Mouse (Mus musculus) embryo, embryonic 10 days (tissue): ENCODE measurements at regions not wholly inside any gene's neighbourhood (a gene's known extent, or its start where the extent isn't known, plus 50 kb on each side); places are given as distances from the start of the nearest gene placed in this dataset.

Source experiments
- DNase-seq: peaks from one replicate; pipeline ENCODE4 v3.0.0-alpha.2; 2015; ENCODE audit warnings: low spot score

DNA sequence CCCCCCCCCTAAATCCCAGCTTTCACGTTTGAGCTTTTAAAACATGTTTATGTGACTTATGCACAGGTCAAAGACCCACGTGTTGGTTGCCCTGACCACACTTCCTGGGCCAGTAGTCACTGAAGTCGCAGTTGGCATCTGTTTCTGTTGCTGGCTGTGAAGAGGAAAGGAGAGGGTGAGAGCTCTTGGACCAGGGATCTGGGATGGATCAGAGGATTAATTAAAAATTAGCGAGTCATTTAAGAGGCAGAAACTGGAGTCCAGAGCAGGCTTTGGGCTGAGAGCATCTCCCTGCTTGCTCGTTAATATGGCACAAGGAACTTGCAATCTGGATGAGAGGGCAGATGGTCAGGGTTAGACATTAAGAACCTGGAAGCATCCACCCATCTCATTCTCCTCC is 59.1 kb upstream of the Syt6 start:
- no peak for DNase-seq

DNA sequence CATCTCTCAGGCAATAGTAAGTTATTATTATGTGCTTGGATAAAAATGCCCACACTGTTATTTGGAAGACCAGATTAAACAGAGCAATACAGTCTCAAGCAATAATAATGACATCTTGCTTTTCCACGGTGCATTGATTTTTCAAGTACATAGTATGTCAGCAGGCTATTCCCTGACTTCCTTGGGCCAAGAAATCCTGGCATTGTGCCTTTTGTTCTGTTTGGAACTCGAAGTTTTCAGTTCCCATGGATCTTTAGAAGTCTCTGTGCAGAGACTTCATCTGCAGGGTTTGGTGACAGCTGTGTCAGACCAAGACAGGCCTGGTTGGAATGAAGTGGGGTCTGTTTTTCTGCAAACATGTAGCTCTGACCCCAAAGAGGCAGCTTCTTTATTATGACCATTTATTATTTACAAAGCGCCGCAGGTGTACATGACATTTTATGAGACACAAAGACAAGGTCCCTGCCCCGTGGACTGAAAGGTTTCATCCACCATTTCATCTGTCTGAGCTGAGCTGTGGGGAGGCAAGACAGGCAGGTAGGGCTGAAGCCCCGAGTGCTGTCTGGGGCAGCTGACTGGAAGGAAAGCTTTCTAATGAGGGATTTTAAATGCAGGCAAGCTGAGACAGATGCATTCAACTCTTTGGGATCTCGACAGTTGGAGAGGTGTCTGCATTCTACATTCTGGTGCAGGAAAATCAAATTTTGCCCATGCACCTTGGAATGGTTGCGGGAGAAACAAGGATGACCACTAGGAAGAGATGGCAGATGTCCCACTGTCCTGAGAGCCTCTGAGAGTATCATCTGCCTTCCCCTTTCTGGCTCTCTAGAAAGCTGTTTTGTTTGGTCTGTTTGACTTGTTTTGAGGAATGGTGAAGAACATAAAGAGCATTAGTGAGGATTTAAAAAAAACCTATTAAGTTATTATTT is 57.4 kb upstream of the Syt6 start:
- no peak for DNase-seq

DNA sequence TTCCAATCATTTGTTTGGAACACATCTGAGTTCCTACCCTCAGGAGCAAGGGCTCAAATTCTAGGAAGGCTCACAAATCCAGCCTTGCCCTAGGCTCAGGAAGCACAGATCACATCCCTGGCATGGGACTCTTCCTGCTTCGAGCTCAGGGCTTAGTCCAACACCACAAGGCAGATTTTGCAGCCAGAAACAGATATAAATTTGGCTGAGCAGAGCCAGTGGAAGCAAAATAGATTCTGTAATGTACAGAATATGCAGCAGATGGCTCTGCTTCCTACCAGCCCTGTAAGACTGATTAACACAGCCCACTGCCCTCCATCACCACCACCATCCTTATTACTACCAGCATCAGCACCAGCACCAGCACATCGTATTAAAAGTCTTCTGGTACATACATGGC is 56.4 kb upstream of the Syt6 start:
- DNase-seq = no peak
